Mouse (Mus musculus): ENCODE data around the gene Vkorc1l1. TPM values are rescaled to one million over a fixed set of nuclear protein-coding genes. Genes with fewer than 3 reads are reported as not detected.

Gene Vkorc1l1
- polyA plus RNA-seq, 1 experiment from 2014 or later = 25.4 TPM

GRCm38 (mm10) chr5:130002301-130003146, 60.8 kb downstream of the Vkorc1l1 start, which contains the start of gene Gusb:
Gusb (minus strand) TSS chr5:130003049.
- 0 out of 2 replicates have a peak, but pooled peaks cover 15% of the 10 kb centered on the region for H3K9me3 ChIP-seq (ENCODE audit: control insufficient read depth, low read length)
- peak within 1 kb of the TSS; percentile 51 for H3K4me3 ChIP-seq (ENCODE audit: low read depth, low read length)
- WGBS = 1% methylated on average over 35 of the region's 39 CpGs
- peak; percentile 92 for ATAC-seq (ENCODE audit: low read depth)
- H3K4me2 ChIP-seq (ENCODE audit: low read depth, low read length) = peak within 1 kb of the TSS; percentile 72
- peak; percentile 94 for DNase-seq (ENCODE audit: low spot score)
- no peaks in the 10 kb centered on the region for H3K36me3 ChIP-seq (ENCODE audit: control insufficient read depth, insufficient read depth, low read length)
- H3K27me3 ChIP-seq (replicated peaks; ENCODE audit: control insufficient read depth, insufficient read depth, low read length) = no peaks in the 10 kb centered on the region
- peak within 1 kb of the TSS; percentile 57 for H3K27ac ChIP-seq (replicated peaks; ENCODE audit: low read depth, low read length)
- H3K4me1 ChIP-seq (ENCODE audit: control insufficient read depth, insufficient read depth, low read length) = no peaks in the 10 kb centered on the region
- H3K9ac ChIP-seq (ENCODE audit: low read depth, low read length) = peak within 1 kb of the TSS; percentile 67

- Histone ChIP-seq H3K4me2 (ENCODE audit: low read depth, low read length) (peak overlapping the region; percentile 72), H3K4me3 (ENCODE audit: low read depth, low read length) (peak overlapping the region; percentile 51), H3K4me1 (ENCODE audit: control insufficient read depth, insufficient read depth, low read length) (no peaks in the 10 kb centered on the region), H3K27ac (replicated peaks; ENCODE audit: low read depth, low read length) (no peak overlapping the region; the same call in 1 of the 2 replicates), H3K9me3 (ENCODE audit: control insufficient read depth, low read length) (0 out of 2 replicates have a peak, but pooled peaks cover 15% of the 10 kb centered on the region), H3K36me3 (ENCODE audit: control insufficient read depth, insufficient read depth, low read length) (no peaks in the 10 kb centered on the region), H3K27me3 (replicated peaks; ENCODE audit: control insufficient read depth, insufficient read depth, low read length) (no peaks in the 10 kb centered on the region), H3K9ac (ENCODE audit: low read depth, low read length) (peak overlapping the region; percentile 67; the same call in 1 of the 2 replicates)
- WGBS = 49% methylated on average over 7 of the region's 7 CpGs
- ATAC-seq (ENCODE audit: low read depth) (no peak), DNase-seq (ENCODE audit: low spot score) (no peak)
Measured at GRCm38 (mm10) chr5:130003229-130003628, 61.5 kb downstream of the Vkorc1l1 start.

- Histone ChIP-seq H3K9ac (ENCODE audit: low read depth, low read length) (no peak overlapping the region), H3K4me3 (ENCODE audit: low read depth, low read length) (no peak overlapping the region), H3K4me2 (ENCODE audit: low read depth, low read length) (no peak overlapping the region), H3K4me1 (ENCODE audit: control insufficient read depth, insufficient read depth, low read length) (no peaks in the 10 kb centered on the region), H3K36me3 (ENCODE audit: control insufficient read depth, insufficient read depth, low read length) (peaks cover 13% of the 10 kb centered on the region), H3K27me3 (replicated peaks; ENCODE audit: control insufficient read depth, insufficient read depth, low read length) (no peaks in the 10 kb centered on the region), H3K27ac (replicated peaks; ENCODE audit: low read depth, low read length) (no peak overlapping the region), H3K9me3 (ENCODE audit: control insufficient read depth, low read length) (peaks cover 23% of the 10 kb centered on the region)
- ATAC-seq (ENCODE audit: low read depth) = no peak
- WGBS = 78% methylated on average over 1 of the region's 1 CpGs
- DNase-seq (ENCODE audit: low spot score) = no peak
Measured at GRCm38 (mm10) chr5:130007344-130007743, 65.6 kb downstream of the Vkorc1l1 start.

- 82% methylated on average over 6 of the region's 6 CpGs for WGBS
- no peak for ATAC-seq (ENCODE audit: low read depth)
- H3K4me3 ChIP-seq (ENCODE audit: low read depth, low read length) = no peak overlapping the region
- H3K9ac ChIP-seq (ENCODE audit: low read depth, low read length) = no peak overlapping the region
- no peak overlapping the region for H3K27ac ChIP-seq (replicated peaks; ENCODE audit: low read depth, low read length)
- peaks cover 23% of the 10 kb centered on the region for H3K9me3 ChIP-seq (ENCODE audit: control insufficient read depth, low read length)
- DNase-seq (ENCODE audit: low spot score) = no peak
- H3K4me2 ChIP-seq (ENCODE audit: low read depth, low read length) = no peak overlapping the region
- H3K36me3 ChIP-seq (ENCODE audit: control insufficient read depth, insufficient read depth, low read length) = peaks cover 13% of the 10 kb centered on the region
- no peaks in the 10 kb centered on the region for H3K27me3 ChIP-seq (replicated peaks; ENCODE audit: control insufficient read depth, insufficient read depth, low read length)
- H3K4me1 ChIP-seq (ENCODE audit: control insufficient read depth, insufficient read depth, low read length) = no peaks in the 10 kb centered on the region
Measured at GRCm38 (mm10) chr5:130008034-130008590, 66.3 kb downstream of the Vkorc1l1 start.

GRCm38 (mm10) chr5:130009784-130010183, 68.0 kb downstream of the Vkorc1l1 start:
- Histone ChIP-seq H3K4me2 (ENCODE audit: low read depth, low read length) (no peak overlapping the region), H3K27me3 (replicated peaks; ENCODE audit: control insufficient read depth, insufficient read depth, low read length) (no peaks in the 10 kb centered on the region), H3K27ac (replicated peaks; ENCODE audit: low read depth, low read length) (no peak overlapping the region), H3K9me3 (ENCODE audit: control insufficient read depth, low read length) (peaks cover 14% of the 10 kb centered on the region), H3K9ac (ENCODE audit: low read depth, low read length) (no peak overlapping the region), H3K4me1 (ENCODE audit: control insufficient read depth, insufficient read depth, low read length) (no peaks in the 10 kb centered on the region), H3K36me3 (ENCODE audit: control insufficient read depth, insufficient read depth, low read length) (peaks cover 18% of the 10 kb centered on the region), H3K4me3 (ENCODE audit: low read depth, low read length) (no peak overlapping the region)
- WGBS = 94% methylated on average over 4 of the region's 4 CpGs
- ATAC-seq (ENCODE audit: low read depth) (no peak), DNase-seq (ENCODE audit: low spot score) (no peak)

- Histone ChIP-seq H3K9me3 (ENCODE audit: control insufficient read depth, low read length) (peaks cover 8% of the 10 kb centered on the region), H3K4me3 (ENCODE audit: low read depth, low read length) (no peak overlapping the region), H3K27me3 (replicated peaks; ENCODE audit: control insufficient read depth, insufficient read depth, low read length) (no peaks in the 10 kb centered on the region), H3K4me2 (ENCODE audit: low read depth, low read length) (no peak overlapping the region), H3K27ac (replicated peaks; ENCODE audit: low read depth, low read length) (no peak overlapping the region), H3K9ac (ENCODE audit: low read depth, low read length) (no peak overlapping the region), H3K4me1 (ENCODE audit: control insufficient read depth, insufficient read depth, low read length) (no peaks in the 10 kb centered on the region), H3K36me3 (ENCODE audit: control insufficient read depth, insufficient read depth, low read length) (peaks cover 30% of the 10 kb centered on the region)
- 93% methylated on average over 5 of the region's 5 CpGs for WGBS
- no peak for ATAC-seq (ENCODE audit: low read depth)
- DNase-seq (ENCODE audit: low spot score) = no peak
Measured at GRCm38 (mm10) chr5:130010961-130011360, 69.2 kb downstream of the Vkorc1l1 start.

- Histone ChIP-seq H3K9me3 (ENCODE audit: control insufficient read depth, low read length) (peaks cover 8% of the 10 kb centered on the region), H3K27me3 (replicated peaks; ENCODE audit: control insufficient read depth, insufficient read depth, low read length) (no peaks in the 10 kb centered on the region), H3K4me3 (ENCODE audit: low read depth, low read length) (no peak overlapping the region), H3K36me3 (ENCODE audit: control insufficient read depth, insufficient read depth, low read length) (peaks cover 33% of the 10 kb centered on the region), H3K4me1 (ENCODE audit: control insufficient read depth, insufficient read depth, low read length) (no peaks in the 10 kb centered on the region), H3K4me2 (ENCODE audit: low read depth, low read length) (no peak overlapping the region), H3K27ac (replicated peaks; ENCODE audit: low read depth, low read length) (no peak overlapping the region), H3K9ac (ENCODE audit: low read depth, low read length) (no peak overlapping the region)
- WGBS = 100% methylated on average over 3 of the region's 3 CpGs
- no peak for ATAC-seq (ENCODE audit: low read depth)
- DNase-seq (ENCODE audit: low spot score) = no peak
Measured at GRCm38 (mm10) chr5:130015104-130015503, 73.3 kb downstream of the Vkorc1l1 start.

GRCm38 (mm10) chr5:130019461-130019860, 77.7 kb downstream of the Vkorc1l1 start:
- Histone ChIP-seq H3K9ac (ENCODE audit: low read depth, low read length) (no peak overlapping the region), H3K36me3 (ENCODE audit: control insufficient read depth, insufficient read depth, low read length) (peaks cover 18% of the 10 kb centered on the region), H3K27ac (replicated peaks; ENCODE audit: low read depth, low read length) (no peak overlapping the region), H3K9me3 (ENCODE audit: control insufficient read depth, low read length) (no peaks in the 10 kb centered on the region), H3K4me2 (ENCODE audit: low read depth, low read length) (no peak overlapping the region), H3K4me1 (ENCODE audit: control insufficient read depth, insufficient read depth, low read length) (no peaks in the 10 kb centered on the region), H3K4me3 (ENCODE audit: low read depth, low read length) (no peak overlapping the region), H3K27me3 (replicated peaks; ENCODE audit: control insufficient read depth, insufficient read depth, low read length) (no peaks in the 10 kb centered on the region)
- WGBS = 66% methylated on average over 8 of the region's 8 CpGs
- DNase-seq (ENCODE audit: low spot score) (no peak), ATAC-seq (ENCODE audit: low read depth) (no peak)

All from embryonic facial prominence, embryonic 14.5 days (tissue).